Mouse (Mus musculus): ENCODE data around the gene Auts2. TPM values are rescaled to one million over a fixed set of nuclear protein-coding genes. Genes with fewer than 3 reads are reported as not detected.

Gene Auts2
- polyA plus RNA-seq, 1 experiment = 8.7 TPM

DNA sequence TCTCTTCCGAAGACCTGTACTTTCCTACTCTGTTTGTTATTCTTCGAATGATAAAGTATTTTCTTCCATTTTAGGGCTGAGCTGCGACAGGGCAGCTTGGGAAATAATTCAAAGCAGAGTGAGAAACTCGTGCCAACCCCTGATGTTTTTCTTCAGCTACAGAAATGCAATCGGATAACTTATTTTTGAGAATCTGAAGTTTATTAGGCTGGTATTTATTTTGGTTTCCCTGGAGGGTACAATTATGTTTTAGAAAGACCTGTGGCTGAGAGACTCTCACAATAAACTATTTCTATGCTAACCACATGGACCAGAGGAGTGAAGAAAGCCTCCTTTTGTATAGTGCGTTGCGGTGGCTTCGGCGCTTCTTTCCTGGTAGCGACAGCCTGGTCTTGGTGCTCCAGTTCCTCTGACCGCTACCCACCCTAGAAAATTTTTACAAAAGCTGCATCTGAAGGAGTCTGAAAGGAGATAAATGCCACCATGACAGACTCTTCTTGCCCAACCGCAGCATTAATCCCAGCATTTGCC is 550.4 kb downstream of the Auts2 start:
- DNase-seq (ENCODE audit: low read depth) = no peak

DNA sequence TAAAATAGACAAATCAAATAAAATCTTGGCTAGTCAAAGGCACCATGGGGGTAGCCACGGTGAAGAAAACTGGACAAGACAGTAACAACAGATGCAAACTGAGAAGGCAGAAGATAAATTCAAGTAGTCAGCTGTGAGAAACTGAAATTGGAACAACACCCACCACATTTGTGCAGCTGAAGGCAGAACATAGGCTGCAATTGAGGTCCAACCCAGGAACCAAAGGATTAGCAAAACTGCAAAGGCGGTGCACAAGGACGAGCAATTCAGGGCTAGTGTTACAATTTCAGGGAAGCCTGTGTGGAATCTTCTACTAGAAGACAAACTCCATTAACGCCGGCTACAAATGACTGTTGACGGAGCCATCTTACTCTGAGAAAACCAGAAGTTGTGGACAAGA is 550.9 kb downstream of the Auts2 start:
- no peak for DNase-seq (ENCODE audit: low read depth)

DNA sequence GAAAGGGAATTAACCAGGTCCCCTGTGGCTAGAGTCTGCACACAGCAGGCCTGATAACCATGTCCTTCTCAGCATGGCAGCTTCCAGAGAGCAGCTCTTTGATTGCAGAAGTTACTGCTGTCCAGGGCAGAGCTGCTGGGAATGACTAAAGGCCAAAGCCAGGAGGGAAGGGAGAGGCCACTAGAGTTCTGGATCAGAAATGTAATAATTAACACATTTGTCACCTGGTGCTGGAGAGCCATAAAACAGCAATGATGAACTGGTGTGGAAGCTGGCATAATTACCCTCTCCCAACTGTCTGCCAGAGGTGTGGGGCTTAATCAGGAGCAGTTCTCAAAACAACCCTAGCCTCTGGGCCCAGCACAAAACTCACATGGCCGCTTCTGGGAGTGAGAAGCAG is 552.6 kb downstream of the Auts2 start:
- DNase-seq (ENCODE audit: low read depth) = no peak

DNA sequence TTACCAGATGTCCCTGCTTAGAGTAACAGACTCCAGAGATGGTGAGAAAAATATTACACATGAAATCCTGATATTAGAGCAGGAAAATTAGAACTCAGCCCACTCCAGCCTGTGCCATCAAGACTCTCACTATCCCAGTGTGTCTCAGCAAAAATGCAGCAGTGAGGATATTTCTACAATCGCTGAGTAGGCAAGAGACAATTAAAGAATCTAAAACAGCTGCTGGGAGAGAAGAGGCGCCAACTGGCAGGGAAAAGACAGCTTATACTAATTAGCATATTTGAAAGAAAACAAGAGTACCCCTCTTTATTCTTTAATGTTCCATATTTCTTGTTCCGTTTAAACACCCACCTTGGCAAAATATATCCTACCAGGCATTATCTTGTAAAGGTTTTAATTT is 561.7 kb downstream of the Auts2 start:
- no peak for DNase-seq (ENCODE audit: low read depth)

DNA sequence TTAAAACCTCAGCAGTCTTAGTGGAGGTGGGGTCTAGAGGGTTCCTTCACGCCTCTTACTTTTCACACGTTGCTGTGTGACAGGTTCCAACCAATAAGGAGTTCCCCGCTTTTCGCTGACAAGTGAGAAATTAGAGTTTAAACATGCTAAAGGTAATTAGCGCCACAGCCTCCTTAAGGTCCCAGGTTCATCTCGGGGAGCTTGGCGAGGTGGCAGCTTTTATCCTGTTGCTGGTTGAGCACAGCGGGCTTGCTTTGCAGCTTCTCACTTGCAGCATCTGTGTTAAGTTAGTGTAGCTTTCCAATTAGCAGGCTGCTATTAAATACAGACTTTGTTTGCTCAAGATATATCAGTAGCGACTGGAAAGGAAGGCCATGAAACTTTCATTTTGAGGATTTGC is 564.2 kb downstream of the Auts2 start:
- no peak for DNase-seq (ENCODE audit: low read depth)

DNA sequence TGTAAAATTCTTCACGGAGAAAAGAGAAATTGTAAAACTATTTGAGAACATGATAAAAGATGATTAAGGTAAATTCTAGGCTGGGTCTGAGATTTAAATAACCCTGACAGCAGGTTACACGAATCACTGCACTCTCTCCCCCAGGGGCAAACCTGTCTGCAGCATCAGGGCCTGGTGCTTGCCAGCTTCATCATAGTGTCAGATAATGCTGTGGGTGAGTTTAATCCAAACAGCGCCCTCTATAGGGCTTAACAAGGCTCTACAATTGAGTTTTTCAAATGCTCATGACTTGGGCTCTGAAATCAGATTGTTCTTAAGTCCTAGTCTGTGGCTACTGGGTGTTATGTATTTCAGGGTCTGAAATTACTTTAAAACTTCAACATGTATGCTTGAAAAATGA is 565.6 kb downstream of the Auts2 start:
- DNase-seq (ENCODE audit: low read depth) = no peak

DNA sequence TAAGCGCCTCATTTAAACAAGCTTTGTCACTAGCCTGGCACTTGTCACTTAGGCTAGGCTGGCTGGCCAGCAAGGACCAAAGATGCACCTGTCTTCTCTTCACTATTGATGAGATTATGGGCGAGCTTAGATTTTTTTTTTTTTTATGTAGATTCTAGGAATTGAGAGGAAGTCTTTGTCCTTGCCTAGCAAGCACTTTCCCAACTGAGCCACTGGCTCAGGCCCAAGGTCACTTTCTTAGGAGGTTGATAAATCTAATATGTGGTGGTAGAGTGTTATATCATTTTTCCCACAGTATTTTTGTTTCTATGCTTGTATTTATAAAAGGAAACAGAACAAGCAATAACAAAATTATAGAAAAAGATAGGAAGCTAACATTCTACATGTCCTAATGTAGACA is 571.2 kb downstream of the Auts2 start:
- no peak for DNase-seq (ENCODE audit: low read depth)

DNA sequence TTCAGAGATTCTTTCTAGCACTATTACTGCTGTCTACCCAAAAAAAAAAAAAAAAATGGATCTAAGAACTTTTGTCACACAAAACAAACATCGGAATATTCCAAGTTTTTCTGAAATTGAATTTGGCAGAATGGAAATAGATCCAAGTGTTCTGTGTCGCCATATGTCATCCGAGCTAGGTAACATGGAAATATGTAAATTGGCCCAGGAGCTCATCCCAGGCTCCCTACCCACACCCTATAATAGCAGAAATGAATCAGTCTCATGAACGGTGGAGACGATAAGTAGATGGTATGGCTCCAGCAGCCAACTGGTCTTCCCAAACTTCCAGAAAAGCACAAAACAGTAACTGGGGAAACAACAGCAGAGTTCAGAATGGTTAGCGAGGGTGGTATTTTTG is 577.6 kb downstream of the Auts2 start:
- DNase-seq (ENCODE audit: low read depth) = no peak

DNA sequence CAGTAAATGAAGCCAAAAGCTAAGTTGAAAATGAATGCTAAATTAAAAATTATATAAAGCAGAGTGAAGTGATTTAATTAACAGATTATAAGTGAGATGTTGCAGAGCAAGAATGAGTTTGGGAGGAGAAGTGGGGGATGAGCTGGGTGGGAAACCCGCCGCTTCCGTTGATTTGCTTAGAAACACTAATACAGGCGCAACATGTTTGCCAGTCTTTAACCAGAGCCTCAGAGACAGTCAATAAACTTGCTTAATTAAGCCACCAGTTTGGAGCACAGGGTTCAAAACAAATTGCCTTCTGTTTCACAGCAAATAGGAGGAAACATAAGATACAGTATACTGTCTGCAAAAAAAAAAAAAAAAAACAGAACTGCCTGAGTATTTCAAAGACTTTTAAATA is 579.6 kb downstream of the Auts2 start:
- no peak for DNase-seq (ENCODE audit: low read depth)

DNA sequence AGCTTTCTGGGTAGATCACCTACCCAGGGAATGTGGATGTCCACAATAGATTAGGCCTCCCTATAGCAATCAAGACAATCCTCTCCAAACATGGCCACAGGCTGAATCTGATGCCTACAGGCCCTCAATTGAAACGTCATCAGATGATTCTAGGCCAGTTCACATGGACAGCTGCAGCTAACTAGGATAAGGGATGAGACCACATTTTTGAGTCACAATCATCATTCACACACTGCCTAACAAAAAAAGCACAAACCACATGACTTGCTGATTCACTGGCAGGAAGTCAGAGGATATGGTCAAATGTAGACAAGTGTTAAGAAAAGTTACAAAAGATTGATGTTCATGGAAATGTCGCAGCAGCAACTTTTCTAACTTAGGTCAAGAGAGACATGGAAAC is 581.3 kb downstream of the Auts2 start:
- no peak for DNase-seq (ENCODE audit: low read depth)

DNA sequence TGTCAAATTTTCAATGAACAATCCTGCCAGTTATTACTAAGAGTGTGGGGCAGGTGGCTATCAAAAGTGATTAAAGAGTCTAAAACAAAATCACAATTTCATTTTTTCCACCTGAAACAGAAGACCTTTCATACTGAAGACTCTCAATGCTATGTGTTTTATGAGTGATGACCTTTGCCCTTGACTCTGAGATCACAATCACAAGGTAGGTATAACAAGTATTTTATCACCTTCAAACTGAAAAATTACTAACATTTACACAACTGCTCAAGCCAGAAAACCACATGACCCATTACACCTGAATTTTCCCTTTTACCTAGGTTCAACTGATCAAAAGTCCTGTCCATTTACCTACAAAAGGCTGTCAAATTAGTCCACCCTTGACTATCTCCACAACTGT is 582.7 kb downstream of the Auts2 start:
- no peak for DNase-seq (ENCODE audit: low read depth)

DNA sequence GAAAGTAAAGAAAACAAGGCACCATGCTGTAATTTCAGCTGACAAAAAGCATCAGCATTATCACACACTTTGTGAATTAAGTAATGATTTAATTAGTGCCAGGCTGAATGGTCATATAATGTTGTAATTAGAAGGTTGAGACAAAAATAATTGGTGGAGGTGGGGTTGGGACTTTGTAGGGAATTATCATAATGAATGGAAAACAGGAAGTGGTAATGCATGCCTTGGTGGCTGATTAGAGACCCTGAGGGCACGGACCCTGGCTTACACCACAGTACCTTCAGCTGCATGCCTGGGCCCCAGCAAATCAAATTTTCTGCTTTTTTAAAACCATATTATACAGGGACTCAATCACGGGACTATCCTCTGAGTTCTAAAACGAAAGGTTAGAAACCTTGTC is 586.1 kb downstream of the Auts2 start:
- DNase-seq (ENCODE audit: low read depth) = no peak

DNA sequence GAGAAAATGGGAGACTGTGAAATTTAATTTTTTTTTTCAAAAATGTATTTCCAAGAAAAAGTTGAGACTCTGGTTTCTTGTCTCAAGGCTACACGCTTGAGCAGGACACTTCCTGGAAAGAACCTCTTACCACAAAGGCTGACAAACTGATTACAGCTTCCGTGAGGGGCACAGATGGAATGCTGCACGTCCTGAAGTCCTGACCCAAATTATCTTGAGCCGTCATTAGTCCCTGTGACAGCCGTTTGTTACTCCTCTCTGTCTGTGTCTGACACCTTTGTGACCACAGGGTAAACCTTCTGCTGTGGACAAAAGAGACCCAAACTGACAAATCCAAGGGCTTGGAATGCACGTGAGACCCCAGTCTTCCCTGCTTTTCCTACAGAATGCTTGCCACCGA is 587.1 kb downstream of the Auts2 start:
- DNase-seq (ENCODE audit: low read depth) = no peak

DNA sequence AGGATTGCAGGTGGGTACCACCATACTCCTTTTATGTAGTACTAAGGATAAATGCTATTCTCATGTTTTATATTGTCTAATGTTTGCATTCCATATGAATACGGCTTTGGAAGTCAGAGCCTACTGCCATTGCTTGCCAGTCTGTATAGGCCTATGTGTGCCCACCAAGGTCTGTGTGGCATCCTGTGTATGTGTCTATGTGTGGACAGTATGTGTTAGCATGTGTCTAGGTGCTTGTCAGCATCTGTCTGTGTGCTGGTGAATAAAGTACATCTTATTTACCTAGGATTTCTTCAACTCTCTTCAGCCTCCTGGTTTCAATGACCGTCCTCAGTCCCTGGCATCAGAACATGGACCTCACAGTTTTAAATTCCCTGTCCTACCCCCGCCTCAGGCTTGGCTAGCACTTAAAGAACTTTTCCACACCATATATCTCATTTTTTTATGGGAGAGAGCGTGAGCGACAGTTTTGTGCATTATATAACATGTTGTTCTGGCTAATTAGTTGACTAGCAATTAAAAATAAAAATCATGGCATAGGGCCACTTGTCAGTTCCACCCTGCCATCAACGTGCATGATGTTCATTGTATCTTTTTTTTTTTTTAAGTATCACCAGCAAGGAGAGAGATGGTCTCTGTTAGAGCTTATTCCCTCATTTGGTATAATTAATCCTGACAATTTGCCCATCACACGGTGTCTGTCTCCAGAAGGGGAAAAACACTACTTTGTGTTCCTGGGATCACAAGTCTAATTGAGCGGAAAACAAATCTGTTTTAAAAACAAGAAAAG is 587.7 kb downstream of the Auts2 start:
- DNase-seq (ENCODE audit: low read depth) = no peak

DNA sequence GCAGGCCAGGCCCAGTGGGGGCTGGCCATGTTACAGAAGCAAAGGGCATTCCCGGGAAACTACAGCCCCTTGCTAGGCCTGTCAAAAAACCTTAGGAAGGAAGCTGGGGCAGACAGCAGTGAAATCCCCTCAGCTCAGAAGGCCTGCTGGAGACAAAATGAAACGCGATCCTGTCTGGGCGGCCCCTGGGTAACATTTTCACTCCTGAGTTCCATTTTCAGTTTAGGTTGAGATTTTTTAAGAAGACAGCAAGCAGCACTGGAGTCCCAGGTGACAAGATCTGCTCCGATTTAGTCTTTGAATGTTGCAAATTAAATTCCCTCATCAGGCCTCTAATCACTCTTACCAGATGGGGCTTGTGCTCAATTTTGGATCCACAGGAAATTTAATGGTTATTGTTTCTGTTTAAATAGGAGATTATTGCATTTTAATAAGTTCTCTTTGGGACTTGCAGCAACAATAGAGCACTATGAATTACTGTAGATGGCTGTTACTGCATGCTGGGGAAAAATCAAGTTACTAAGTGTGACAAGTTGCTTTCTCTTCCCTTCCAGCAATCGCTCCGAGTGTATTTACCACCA is 594.5 kb downstream of the Auts2 start:
- no peak for DNase-seq (ENCODE audit: low read depth)

DNA sequence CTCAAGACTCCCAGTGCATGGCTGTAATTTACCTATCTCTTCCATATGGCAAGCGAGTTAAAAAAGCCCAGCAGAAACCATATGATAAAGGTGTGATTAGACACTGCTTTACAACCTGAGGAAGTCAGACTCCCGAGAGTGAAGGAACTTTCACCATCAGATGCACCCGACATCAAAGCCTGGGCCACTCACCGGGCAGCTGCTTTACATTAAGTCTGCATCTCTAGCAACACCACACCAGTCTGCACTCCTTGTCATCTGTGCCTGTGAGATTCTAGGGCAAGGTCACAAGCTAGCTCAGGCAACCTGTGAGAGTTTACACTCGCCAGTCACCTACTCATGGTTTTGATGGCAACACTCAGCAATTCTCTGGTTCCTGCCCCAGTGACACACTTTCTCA is 596.3 kb downstream of the Auts2 start:
- no peak for DNase-seq (ENCODE audit: low read depth)

DNA sequence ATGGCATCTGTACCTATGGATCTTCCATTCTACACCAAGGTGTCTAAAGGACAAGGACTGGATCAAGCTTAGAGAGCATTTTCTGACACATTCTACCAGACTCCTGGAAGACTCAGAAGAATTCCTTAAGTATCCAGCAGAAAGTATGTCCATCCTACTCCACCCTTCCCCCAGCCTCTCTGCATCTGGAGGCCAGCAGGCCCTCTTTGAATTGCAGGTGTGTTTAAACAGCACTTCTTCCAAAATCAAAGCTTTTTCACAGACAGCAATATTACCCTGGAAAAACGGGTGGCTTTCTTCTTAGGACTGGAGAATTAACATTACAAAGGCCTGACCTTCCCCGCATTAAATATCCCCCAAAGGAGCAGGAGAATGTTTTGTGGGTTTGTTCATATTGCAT is 598.4 kb downstream of the Auts2 start:
- DNase-seq (ENCODE audit: low read depth) = no peak

DNA sequence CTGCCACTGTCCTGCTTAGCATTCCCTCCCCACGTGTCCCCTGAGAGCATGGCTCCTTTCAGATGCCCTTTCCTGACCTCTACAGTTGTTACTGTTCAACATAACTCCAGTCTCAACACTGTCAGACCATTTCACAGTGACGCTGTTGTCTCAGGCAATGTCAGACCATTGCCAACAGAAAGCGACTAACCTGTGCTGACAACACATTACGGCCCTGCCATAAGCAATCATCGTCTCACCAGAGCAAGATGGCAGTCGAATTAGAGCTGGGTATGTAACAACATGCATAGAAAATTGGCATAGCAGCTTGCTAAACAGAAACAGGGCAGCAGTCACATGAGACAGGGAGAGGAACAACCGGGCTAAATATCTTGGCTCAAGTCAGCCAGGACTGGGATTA is 614.4 kb downstream of the Auts2 start:
- DNase-seq (ENCODE audit: low read depth) = no peak

DNA sequence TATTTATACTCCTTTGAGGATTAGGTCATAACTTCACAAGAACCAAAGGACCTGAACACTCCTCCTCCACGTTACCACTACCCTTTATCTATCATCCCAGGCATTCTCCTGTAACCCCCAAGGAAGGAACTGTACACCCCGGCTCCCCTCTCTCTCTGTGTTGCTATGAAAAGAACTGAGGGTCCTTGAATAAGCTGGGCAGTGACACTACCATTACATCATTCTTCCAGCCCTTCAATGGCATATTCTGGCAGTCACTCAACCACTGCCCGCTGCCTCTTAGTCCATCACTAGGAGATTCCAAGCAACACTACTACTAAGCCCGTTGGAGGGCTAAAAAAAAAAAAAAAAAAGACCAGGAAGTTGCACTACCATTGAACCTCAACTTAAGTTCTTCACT is 620.4 kb downstream of the Auts2 start:
- no peak for DNase-seq (ENCODE audit: low read depth)

DNA sequence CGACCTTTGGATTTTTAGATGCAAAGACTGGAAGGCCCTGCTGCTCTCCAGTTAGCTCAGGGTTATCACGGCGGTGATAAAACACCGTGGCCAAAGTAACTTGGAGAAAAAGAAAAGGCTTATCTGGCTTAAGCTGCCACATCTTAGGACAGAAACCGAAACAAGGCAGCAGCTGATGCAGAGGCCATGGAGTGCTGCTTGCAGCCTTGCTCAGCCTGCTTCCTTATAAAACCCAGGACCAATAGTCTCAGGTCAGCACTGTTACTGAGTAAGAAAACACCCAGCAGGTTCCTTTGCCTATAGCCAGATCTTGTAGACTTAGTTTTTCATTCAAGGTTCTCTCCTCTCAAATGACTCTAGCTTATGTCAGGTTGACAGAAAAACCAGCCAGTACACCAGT is 621.0 kb downstream of the Auts2 start:
- DNase-seq (ENCODE audit: low read depth) = no peak

DNA sequence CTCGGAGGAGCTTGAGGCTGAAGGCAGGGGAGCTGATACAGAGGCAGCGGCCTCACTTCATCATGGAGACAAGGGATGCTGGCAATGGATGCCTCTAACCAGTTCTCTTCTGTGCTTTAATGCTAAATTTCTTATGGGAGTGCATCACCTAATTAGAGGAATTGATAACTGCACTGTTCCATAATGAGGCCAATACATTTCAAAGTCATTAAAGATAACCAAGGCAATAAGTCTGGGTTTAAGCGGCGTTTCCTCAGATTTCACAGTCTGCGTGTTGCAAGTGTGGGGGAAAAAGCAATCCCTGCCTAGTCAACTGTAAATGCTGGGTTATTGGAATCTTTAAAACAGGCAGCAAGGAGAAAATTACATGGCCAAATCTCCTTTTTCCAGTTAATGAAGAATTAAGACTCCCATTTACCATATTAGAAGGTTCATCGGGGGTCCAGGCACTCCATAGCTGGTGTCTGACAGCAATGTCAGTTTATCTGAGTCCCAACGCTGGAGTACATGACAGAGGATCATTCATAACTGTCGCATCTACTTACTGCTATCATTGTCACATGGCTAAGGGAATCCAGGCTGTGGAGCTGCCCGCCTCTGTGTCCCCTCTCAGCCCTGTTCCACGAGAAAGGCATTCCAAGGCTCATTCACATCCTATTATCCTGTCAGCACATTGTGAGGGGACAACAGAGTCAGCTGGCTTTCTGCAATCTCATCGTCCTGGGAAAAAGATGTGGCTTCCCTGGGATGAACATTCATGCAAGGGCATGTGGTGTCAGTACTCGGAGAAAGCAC is 623.0 kb downstream of the Auts2 start:
- no peak for DNase-seq (ENCODE audit: low read depth)

DNA sequence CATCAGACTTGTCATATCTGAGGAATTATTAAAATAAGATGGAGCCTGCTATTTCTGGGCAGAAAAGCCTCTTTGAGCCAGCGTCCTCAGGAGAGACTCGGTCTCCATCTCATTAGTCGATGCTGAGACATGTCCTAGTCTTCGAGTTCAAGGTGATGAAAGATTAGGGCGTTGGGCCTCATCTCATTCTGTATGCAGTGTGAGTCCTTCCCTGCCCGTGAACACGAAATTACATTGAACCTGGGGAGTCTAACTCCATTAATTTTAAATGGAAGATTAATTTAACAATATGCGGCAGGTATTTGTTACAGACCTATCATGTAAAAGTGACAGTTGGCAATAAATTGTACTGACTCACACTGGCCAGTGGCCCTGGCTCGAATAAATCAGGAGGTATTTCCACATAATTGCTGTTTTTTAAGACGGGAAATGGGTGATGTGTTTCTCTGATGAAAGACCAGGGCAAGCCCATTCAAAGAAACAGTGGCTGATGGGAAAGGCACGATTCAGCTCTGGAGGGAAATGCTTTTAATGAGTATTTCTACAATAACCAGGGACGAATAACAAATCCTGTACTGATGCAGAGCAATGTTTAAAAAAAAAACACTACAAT is 626.2 kb downstream of the Auts2 start:
- no peak for DNase-seq (ENCODE audit: low read depth)
